Mouse (Mus musculus) E14TG2a.4 (cell line): ENCODE data around the gene Boc.

Experiments used
- CTCF ChIP-seq: conservative IDR thresholded peaks from 2 replicates; pipeline ENCODE4 v1.5.1; 2014; ENCODE audit warnings: low read length
- NANOG ChIP-seq: IDR thresholded peaks from 2 replicates; pipeline ENCODE4 v1.6.1; 2014; ENCODE audit warnings: borderline replicate concordance, low read length, mixed read lengths
- POU5F1 ChIP-seq: IDR thresholded peaks from 2 replicates; pipeline ENCODE4 v1.6.1; 2014; ENCODE audit warnings: low read length, borderline replicate concordance

GRCm38 (mm10) chr16:44481599-44482593 is 76.8 kb downstream of the Boc start:
- TF ChIP-seq CTCF (no peak), POU5F1 (no peak), NANOG (no peak)
